Mouse (Mus musculus) thymus, postnatal 25 days (tissue): ENCODE data around the gene Ssmem1.

Experiments used
- DNase-seq: peaks from one replicate; pipeline ENCODE4 v3.0.0; 2022

Gene Ssmem1

DNA sequence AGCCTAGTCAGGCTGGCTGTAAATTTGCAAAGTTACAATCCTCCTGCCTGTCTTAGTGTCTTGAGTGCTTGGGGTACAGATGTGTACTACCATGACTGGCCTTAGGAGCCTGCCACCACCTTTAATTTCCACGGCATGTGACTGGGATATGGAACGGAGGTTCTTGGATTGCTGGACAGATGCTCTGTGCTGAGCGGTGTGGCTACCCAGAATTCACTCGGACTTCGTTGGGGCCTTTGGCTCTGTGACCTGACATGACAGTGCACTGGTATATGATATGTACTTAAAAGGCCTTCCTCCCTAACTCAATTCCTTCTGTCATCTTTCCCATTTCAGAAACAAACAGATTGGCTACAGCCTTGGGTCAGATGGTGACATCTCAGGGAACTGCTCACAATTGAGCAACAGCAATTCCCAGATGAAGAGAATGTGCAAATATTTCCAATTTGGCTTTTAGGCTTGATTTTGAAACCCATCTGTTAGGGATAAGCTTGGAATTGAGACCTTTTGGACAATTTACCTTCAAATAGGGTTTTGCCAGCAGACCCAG is 45.0 kb downstream of the Ssmem1 start:
- no peak for DNase-seq

DNA sequence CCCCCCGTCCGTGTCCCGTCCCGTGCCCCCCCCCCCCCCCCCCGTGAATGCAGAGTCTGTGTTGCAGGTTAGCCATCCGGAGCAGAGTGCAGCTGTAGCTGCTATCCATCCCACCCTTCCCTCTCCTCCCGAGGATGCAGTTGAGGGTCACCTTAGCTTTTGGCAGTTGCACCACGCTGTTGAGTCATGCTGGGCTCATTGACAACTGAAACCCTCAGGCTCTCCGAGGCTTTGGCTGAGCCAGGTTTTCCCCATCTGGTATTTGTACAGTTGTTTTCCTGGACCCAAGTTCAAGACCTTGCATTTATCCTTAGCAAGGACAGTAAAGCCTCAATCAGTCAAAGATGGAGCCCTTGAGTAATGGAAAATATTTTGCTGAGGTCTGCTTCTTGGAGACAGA is 46.4 kb downstream of the Ssmem1 start:
- no peak for DNase-seq

DNA sequence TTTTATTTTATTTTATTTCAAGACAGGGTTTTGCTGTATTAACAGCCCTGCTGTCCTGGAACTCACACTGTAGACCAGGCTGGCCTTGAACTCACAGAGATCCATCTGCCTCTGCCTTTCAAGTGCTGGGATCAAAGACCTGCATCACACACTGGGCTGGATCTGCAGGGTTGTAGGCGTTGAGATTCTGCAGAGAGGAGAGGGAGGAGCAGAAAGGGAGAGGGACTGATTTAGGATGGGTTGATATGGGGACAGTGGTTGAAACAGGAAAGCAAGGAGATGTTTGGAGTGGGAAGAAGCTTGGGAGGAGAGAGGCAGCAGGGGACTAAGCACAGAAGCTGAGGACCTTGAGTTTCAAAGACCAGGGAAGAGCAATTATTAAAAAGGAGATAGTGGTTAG is 50.1 kb downstream of the Ssmem1 start:
- DNase-seq, result no peak

DNA sequence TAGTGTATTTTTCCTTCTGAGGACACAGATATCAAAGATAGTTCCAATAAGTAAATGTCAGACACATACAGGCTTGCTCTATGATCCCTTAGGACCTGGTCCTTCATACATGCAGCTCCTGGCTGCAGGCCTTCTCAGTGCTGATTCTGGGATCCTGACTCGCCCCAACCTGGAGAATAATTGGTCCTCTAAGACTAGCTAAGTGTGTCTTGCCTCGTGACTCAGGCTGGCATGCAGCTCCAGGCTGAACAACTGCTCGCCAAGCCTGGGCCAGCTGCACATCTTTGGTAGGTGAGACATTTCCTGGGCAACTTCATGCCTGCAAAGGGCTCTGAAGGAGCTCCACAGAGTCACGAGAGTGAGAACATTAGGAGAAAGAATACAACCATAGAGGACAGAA is 52.5 kb downstream of the Ssmem1 start:
- DNase-seq, result no peak

DNA sequence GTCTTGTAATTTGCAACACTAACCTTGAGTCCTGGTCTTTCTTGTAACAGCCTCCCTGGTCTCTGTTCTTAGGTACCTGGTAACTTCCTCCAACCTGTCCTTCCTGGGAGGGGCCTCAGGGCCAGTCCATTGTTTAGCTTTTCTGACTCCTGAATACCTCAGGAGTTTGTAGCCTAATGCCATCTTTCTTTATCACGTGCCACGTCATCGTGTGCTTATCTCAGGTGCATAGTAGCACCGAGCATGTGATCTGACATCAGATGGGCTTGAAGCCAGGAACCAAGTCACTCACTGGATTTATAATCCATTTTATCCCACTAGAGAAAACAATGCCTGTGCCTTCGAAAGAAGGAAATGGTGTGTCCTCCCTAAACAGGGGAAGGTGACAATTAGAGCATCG is 53.9 kb downstream of the Ssmem1 start:
- no peak for DNase-seq

DNA sequence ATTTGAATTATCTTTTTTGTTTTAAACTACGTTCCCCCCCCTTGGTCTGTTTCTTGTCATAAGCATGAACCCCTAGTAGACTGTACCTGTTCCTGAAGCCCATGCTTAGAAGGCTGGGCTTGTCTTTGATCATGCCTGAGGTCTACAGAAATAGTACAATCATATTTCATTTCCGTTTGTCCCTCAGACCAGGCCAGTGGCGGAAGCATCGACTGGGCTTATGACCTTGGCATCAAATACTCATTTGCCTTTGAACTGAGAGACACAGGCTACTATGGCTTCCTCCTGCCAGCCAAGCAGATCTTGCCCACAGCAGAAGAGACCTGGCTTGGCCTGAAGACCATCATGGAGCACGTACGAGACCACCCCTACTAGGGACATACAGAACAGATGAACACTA is 54.4 kb downstream of the Ssmem1 start:
- DNase-seq, result no peak

DNA sequence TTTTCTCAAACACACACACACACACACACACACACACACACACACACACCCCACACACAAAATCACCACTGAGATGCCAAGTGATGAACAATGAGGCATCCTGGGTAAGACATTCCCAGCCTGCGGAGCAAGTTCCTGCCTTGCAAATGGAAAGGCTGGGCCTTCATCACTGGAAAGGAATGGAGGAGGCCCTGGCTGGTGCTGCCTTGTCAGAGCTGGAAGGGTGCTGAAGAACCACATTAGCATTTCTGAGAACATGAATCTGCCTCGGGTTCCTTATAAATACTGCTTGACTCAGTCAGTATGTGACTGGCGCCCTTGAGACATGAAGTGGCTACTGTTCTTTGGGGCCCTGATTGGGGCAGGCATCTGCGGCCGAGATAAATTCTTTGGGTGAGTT is 58.4 kb downstream of the Ssmem1 start, which contains the start of gene Cpa4:
Gene Cpa4 (plus strand): TSS at position 301 of the 400 bp plus-strand sequence.
- no peak for DNase-seq

DNA sequence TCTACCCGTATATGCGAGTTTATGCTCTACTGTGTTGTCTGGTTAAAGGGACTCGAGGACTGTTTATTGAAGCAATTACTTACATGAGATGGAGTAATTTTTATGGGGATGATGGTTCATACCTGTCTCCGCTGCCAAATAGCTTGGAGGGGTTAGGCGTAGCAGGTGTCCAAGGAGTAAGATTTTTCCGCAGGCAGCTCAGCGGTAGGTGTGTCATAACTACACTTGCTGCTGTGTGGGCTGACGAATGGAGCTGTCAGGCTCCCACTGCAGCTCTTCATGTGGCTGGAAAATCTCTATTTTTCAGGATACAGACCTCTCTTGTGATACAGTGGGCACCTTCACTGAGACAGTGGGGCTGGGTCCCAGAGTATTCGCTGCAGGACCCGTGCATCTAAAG is 59.7 kb downstream of the Ssmem1 start:
- no peak for DNase-seq
